Mouse (Mus musculus): ENCODE measurements around the gene Arid1b. TPM values are rescaled to one million over a fixed set of nuclear protein-coding genes. Genes with fewer than 3 reads are reported as not detected.

Gene Arid1b
- polyA plus RNA-seq, 1 experiment from 2014 or later, result 10.5 TPM

DNA sequence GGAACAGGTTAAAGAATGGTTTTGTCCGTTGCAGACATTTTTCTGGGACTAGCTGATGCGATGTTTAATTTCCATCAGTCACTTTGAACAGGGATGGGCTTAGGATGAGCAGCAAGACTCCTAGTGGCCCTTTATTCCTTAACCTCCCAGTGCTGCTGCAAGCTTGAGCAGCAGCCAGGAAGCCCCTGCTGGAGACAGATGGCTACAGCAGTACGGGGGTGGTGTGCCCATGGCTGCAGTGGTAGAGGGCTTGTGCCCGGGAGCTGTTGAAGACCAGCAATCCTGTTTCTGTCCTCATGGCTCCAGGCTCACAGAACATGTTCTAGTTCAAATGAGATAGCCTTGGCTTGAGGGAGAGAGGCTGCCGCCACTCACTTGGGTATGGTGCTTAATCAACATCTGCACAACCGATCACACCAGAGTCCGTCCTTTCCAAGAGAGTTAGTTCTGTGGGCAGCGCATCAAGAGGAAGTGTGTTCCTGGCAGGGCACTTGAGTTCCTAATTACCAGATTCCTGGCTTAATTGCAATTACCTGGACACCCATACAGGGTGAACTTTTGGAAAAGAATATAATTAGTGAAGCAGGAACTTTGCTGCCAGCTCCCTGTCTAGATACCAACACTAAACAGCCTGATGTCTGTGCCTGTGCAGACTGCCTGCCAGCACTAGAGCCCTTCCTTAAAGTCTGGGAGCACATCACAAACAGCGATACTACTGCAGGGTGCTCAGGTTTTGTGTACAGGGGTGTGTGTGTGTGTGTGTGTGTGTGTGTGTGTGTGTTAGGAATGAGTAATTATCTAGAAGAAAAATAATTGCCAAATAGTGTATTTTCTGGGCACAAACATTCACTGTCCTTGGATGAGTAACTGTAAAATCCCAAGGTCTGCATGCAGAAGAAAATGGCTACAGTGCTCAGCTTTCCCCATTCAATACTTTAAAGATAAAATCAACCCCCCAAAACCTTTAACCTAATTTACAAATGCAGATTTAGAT, 224.0 kb downstream of the Arid1b start:
- Histone ChIP-seq H3K9me3 (replicated peaks; ENCODE audit: control insufficient read depth, low read length) (no peaks in the 10 kb centered on the region), H3K4me2 (ENCODE audit: low read depth, low read length) (no peak overlapping the region), H3K27ac (ENCODE audit: low read length) (no peak overlapping the region), H3K9ac (ENCODE audit: low read length) (no peak overlapping the region), H3K27me3 (ENCODE audit: control insufficient read depth, insufficient read depth, low read length) (no peaks in the 10 kb centered on the region), H3K36me3 (ENCODE audit: control insufficient read depth, insufficient read depth, low read length) (no peaks in the 10 kb centered on the region), H3K4me3 (replicated peaks; ENCODE audit: low read length) (no peak overlapping the region), H3K4me1 (ENCODE audit: control insufficient read depth, insufficient read depth, low read length) (peaks cover 37% of the 10 kb centered on the region)
- 72% methylated on average over 9 of the region's 9 CpGs for WGBS
- no peak for ATAC-seq (ENCODE audit: insufficient read depth, low FRiP score)

DNA sequence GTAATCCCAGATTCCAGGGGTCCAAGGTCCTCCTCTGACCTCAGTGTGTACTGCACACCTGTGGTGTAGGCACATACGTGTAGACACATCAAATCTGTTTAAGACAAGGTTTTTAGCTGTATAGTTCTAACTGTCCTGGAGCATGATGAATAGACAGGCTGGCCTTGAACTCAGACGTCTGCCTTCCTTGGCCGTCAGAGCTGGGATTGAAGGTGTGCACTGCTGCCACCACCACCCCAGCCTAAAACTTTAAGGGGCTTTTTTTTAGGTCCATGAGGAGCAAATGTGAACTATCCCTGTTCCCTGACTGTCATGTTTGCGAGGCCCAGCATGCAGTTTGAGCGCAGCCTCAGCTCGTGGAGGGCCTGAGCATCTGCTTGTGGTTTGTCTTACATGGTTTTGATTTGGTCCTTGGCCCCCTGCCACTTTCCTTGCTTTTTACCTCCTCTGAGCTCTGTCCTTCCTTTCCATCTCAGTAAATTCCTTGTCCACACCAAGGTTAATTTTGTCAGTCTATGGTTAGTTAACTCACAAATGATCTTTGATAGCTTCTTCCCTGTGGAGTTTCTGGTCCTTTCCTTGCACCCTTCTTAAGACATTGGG, 224.9 kb downstream of the Arid1b start:
- H3K4me2 ChIP-seq (ENCODE audit: low read depth, low read length), result no peak overlapping the region
- no peaks in the 10 kb centered on the region for H3K9me3 ChIP-seq (replicated peaks; ENCODE audit: control insufficient read depth, low read length)
- peaks cover 37% of the 10 kb centered on the region for H3K4me1 ChIP-seq (ENCODE audit: control insufficient read depth, insufficient read depth, low read length)
- H3K27me3 ChIP-seq (ENCODE audit: control insufficient read depth, insufficient read depth, low read length), result no peaks in the 10 kb centered on the region
- no peak for ATAC-seq (ENCODE audit: insufficient read depth, low FRiP score)
- no peak overlapping the region for H3K27ac ChIP-seq (ENCODE audit: low read length)
- H3K4me3 ChIP-seq (replicated peaks; ENCODE audit: low read length), result no peak overlapping the region
- H3K36me3 ChIP-seq (ENCODE audit: control insufficient read depth, insufficient read depth, low read length), result no peaks in the 10 kb centered on the region
- H3K9ac ChIP-seq (ENCODE audit: low read length), result no peak overlapping the region
- WGBS, result 65% methylated on average over 6 of the region's 6 CpGs

DNA sequence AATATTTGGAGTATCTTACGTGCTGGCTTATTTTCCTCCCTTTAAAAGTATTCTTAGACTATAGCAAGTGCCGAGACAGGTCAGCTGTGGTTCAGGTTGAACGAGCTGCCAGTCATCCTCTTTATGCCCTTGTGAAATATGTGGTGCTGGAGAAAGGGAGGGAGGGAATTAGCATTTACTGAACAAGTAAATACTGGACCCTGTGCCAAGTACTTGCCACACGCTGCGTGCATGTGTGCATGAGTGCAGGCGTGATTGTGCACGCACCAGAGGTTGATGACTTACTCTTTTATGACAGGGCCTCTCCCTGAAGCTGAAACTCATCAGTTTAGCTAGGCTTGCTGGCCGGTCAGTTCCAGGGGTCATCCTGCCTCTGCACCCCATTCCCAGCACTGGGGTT, 226.9 kb downstream of the Arid1b start:
- H3K27me3 ChIP-seq (ENCODE audit: control insufficient read depth, insufficient read depth, low read length), result no peaks in the 10 kb centered on the region
- no peak overlapping the region for H3K9ac ChIP-seq (ENCODE audit: low read length)
- H3K4me2 ChIP-seq (ENCODE audit: low read depth, low read length), result no peak overlapping the region
- no peaks in the 10 kb centered on the region for H3K9me3 ChIP-seq (replicated peaks; ENCODE audit: control insufficient read depth, low read length)
- 42% methylated on average over 8 of the region's 8 CpGs for WGBS
- H3K4me3 ChIP-seq (replicated peaks; ENCODE audit: low read length), result no peak overlapping the region
- peak; percentile 66 for ATAC-seq (ENCODE audit: insufficient read depth, low FRiP score)
- H3K27ac ChIP-seq (ENCODE audit: low read length), result peak overlapping the region; percentile 82
- H3K36me3 ChIP-seq (ENCODE audit: control insufficient read depth, insufficient read depth, low read length), result no peaks in the 10 kb centered on the region
- peaks cover 38% of the 10 kb centered on the region for H3K4me1 ChIP-seq (ENCODE audit: control insufficient read depth, insufficient read depth, low read length)

DNA sequence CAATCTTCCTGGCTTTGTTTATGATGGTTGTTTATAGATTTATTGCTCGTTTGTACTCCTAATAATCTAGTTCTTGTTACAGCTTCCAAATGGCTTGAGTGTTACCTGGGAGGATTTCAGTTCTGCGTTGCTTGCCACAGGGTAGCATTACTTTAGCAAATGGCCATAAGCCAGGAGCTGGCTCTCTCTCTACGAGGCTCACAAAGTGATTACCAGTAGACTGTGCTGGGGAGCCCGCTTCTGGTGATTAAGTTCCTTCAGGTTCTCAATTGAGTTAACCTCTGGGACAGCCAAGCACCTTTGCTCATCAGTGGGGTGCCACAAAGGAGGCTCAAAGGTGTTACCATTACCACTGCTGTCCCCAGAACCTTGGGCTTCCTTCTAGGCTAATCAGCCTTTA, 227.4 kb downstream of the Arid1b start:
- H3K4me1 ChIP-seq (ENCODE audit: control insufficient read depth, insufficient read depth, low read length), result peaks cover 42% of the 10 kb centered on the region
- H3K4me3 ChIP-seq (replicated peaks; ENCODE audit: low read length), result no peak overlapping the region
- H3K36me3 ChIP-seq (ENCODE audit: control insufficient read depth, insufficient read depth, low read length), result no peaks in the 10 kb centered on the region
- no peak overlapping the region for H3K9ac ChIP-seq (ENCODE audit: low read length)
- H3K9me3 ChIP-seq (replicated peaks; ENCODE audit: control insufficient read depth, low read length), result no peaks in the 10 kb centered on the region
- no peaks in the 10 kb centered on the region for H3K27me3 ChIP-seq (ENCODE audit: control insufficient read depth, insufficient read depth, low read length)
- H3K27ac ChIP-seq (ENCODE audit: low read length), result peak overlapping the region; percentile 82
- 56% methylated on average over 4 of the region's 4 CpGs for whole genome bisulfite sequencing
- no peak overlapping the region for H3K4me2 ChIP-seq (ENCODE audit: low read depth, low read length)
- no peak for ATAC-seq (ENCODE audit: insufficient read depth, low FRiP score)

DNA sequence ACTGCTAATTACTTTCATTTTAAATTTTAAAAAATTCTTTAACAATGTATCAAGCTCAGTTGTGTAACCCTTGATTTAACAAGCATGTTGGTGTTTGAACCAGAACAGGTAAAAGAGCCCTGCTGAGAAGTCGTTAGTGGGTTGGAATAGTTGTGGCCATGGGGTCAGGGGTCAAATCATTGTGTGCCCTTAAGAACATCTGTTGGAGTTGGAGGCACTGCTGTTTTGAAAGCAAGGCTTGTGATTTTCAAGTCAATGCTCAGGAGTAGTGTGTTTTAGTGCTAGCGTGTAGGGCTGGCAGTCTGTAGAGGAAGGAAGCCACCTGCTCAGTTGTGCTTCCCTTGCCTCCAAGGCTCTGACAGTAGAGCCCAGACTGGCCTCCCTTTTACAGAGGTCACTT, 228.7 kb downstream of the Arid1b start:
- no peak for ATAC-seq (ENCODE audit: insufficient read depth, low FRiP score)
- Histone ChIP-seq H3K27me3 (ENCODE audit: control insufficient read depth, insufficient read depth, low read length) (no peaks in the 10 kb centered on the region), H3K4me1 (ENCODE audit: control insufficient read depth, insufficient read depth, low read length) (peaks cover 45% of the 10 kb centered on the region), H3K36me3 (ENCODE audit: control insufficient read depth, insufficient read depth, low read length) (no peaks in the 10 kb centered on the region), H3K9ac (ENCODE audit: low read length) (no peak overlapping the region), H3K4me3 (replicated peaks; ENCODE audit: low read length) (no peak overlapping the region), H3K27ac (ENCODE audit: low read length) (no peak overlapping the region), H3K4me2 (ENCODE audit: low read depth, low read length) (no peak overlapping the region), H3K9me3 (replicated peaks; ENCODE audit: control insufficient read depth, low read length) (no peaks in the 10 kb centered on the region)
- WGBS, result 48% methylated on average over 2 of the region's 2 CpGs

DNA sequence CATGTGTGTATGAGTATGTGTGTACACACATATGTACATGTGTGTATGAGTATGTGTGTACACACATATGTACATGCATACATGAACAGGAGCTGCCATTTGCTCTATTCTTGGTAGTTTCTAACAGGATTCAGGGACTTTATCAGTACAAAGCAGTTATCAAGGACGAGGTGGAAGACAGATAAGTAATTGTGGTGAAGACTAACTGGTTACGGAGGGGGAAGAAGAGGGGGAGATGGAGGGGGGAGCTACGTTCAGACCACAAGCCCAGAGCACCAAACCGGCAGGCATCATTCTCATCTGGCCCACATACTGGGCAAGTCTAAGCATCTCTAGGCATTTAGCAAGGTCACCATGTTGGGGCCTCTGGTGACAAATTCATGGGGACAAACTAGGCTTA, 230.8 kb downstream of the Arid1b start:
- 73% methylated on average over 4 of the region's 4 CpGs for WGBS
- no peak for ATAC-seq (ENCODE audit: insufficient read depth, low FRiP score)

DNA sequence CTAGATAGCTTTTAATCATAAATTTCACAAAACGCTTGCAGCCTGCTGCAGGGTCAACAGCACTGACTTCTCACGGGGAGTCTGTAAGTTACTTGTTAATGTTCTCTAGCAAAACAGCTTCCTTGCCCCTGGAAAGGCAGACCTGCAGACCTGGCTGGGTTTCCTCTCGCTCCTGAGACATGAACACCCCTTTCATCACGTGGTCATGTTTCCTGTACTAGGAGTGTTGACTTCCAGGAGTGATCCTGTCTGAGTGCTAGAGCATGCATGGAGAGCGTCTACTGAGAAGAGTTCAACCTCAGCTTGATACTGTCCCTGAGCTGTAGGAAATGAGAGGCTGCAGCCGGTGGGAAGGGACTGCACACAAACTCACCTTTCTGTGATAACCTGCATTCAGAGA, 233.0 kb downstream of the Arid1b start:
- Histone ChIP-seq H3K9me3 (replicated peaks; ENCODE audit: control insufficient read depth, low read length) (no peaks in the 10 kb centered on the region), H3K9ac (ENCODE audit: low read length) (no peak overlapping the region), H3K27me3 (ENCODE audit: control insufficient read depth, insufficient read depth, low read length) (no peaks in the 10 kb centered on the region), H3K27ac (ENCODE audit: low read length) (no peak overlapping the region), H3K4me1 (ENCODE audit: control insufficient read depth, insufficient read depth, low read length) (peaks cover 28% of the 10 kb centered on the region), H3K4me3 (replicated peaks; ENCODE audit: low read length) (no peak overlapping the region), H3K4me2 (ENCODE audit: low read depth, low read length) (no peak overlapping the region), H3K36me3 (ENCODE audit: control insufficient read depth, insufficient read depth, low read length) (no peaks in the 10 kb centered on the region)
- ATAC-seq (ENCODE audit: insufficient read depth, low FRiP score), result no peak
- 29% methylated on average over 6 of the region's 6 CpGs for whole genome bisulfite sequencing

More for the DNA sequence above, 230.8 kb downstream of the Arid1b start:
- Histone ChIP-seq H3K4me1 (ENCODE audit: control insufficient read depth, insufficient read depth, low read length) (peaks cover 44% of the 10 kb centered on the region), H3K27me3 (ENCODE audit: control insufficient read depth, insufficient read depth, low read length) (no peaks in the 10 kb centered on the region), H3K4me3 (replicated peaks; ENCODE audit: low read length) (no peak overlapping the region), H3K36me3 (ENCODE audit: control insufficient read depth, insufficient read depth, low read length) (no peaks in the 10 kb centered on the region), H3K9ac (ENCODE audit: low read length) (no peak overlapping the region), H3K9me3 (replicated peaks; ENCODE audit: control insufficient read depth, low read length) (no peaks in the 10 kb centered on the region), H3K4me2 (ENCODE audit: low read depth, low read length) (no peak overlapping the region), H3K27ac (ENCODE audit: low read length) (no peak overlapping the region)

DNA sequence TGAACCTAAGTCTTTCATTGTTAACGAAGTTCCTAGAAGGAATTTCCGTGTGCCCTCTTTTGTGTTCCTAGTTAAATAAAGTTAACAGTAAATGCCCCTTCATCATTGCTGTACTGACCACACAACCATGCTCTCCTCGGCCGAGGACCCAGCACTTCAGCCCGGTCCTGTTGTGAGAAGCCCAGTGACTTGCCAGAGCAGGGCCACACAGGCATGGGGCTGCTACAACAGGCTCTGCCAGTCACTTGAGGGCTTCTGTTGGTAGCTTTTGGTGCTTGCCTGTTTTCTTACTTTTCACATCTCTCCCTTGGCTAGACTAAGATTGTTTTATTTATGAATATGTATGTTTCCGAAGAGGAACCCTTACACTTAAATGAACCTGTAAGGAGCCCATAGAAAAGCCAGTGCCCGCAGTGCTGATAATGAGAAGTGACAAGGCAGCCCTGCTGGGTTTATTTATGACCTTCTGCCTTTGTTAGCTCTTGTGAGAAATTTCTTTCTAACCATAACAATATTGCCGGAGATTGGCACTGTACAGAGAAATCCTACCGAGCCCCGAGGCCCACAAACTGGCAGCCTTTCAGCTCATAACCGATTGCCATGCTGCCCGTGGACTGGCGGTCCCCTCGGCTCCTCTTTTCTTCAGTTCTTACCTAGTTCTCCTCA, 234.0 kb downstream of the Arid1b start:
- no peak overlapping the region for H3K4me3 ChIP-seq (replicated peaks; ENCODE audit: low read length)
- no peaks in the 10 kb centered on the region for H3K36me3 ChIP-seq (ENCODE audit: control insufficient read depth, insufficient read depth, low read length)
- 58% methylated on average over 14 of the region's 14 CpGs for WGBS
- no peaks in the 10 kb centered on the region for H3K27me3 ChIP-seq (ENCODE audit: control insufficient read depth, insufficient read depth, low read length)
- no peak for ATAC-seq (ENCODE audit: insufficient read depth, low FRiP score)
- peak overlapping the region; percentile 23; the same call in 1 of the 2 replicates for H3K9ac ChIP-seq (ENCODE audit: low read length)
- peak overlapping the region; percentile 50; the same call in 1 of the 2 replicates for H3K27ac ChIP-seq (ENCODE audit: low read length)
- peaks cover 33% of the 10 kb centered on the region for H3K4me1 ChIP-seq (ENCODE audit: control insufficient read depth, insufficient read depth, low read length)
- H3K9me3 ChIP-seq (replicated peaks; ENCODE audit: control insufficient read depth, low read length), result no peaks in the 10 kb centered on the region
- H3K4me2 ChIP-seq (ENCODE audit: low read depth, low read length), result no peak overlapping the region
